ENCODE assay signal across 17 mouse cellular contexts in genomic region chr10:60625511-60625910, GRCm38 (mm10).
"Had no signal": no experiment of that assay in that cellular context is flagged by ENCODE, and none has a peak within 500 bp of the region (broad histone marks: within the 10 kb centered on the region; RNA-seq: fewer than 3 reads in every experiment).

No protein-coding gene starts in this region.

- H3K27ac ChIP-seq: neural tube, embryonic 12.5 days; neural tube, embryonic 15.5 days; stomach, embryonic 15.5 days; stomach, postnatal 0 days had no signal

- H3K27me3 ChIP-seq: neural tube, embryonic 12.5 days; neural tube, embryonic 13.5 days; neural tube, embryonic 15.5 days; stomach, embryonic 15.5 days had no signal

- DNase-seq: retina, postnatal 1 day; right cerebral cortex, adult 18-20 months; right cerebral cortex, postnatal 14 days; right cerebral cortex, postnatal 25 days; right cerebral cortex, postnatal 4 days; spleen, adult 18-20 months; thymus, adult 18-20 months; thymus, adult 2 months; thymus, postnatal 14 days; thymus, postnatal 25 days; thymus, postnatal 36 days; thymus, postnatal 4 days had no signal

- H3K4me2 ChIP-seq: neural tube, embryonic 12.5 days; neural tube, embryonic 13.5 days; neural tube, embryonic 15.5 days; stomach, embryonic 15.5 days had no signal

- H3K9me3 ChIP-seq: neural tube, embryonic 15.5 days; stomach, embryonic 15.5 days had no signal

- H3K36me3 ChIP-seq: neural tube, embryonic 12.5 days; neural tube, embryonic 13.5 days; neural tube, embryonic 15.5 days; stomach, embryonic 15.5 days had no signal

- H3K9ac ChIP-seq: neural tube, embryonic 12.5 days; neural tube, embryonic 13.5 days; neural tube, embryonic 15.5 days; stomach, embryonic 15.5 days had no signal

- H3K4me3 ChIP-seq: neural tube, embryonic 12.5 days; neural tube, embryonic 13.5 days; neural tube, embryonic 15.5 days; stomach, embryonic 15.5 days had no signal

- H3K4me1 ChIP-seq: stomach, embryonic 15.5 days had no signal
